ENCODE assay signal across 19 mouse cellular contexts in the genomic region with DNA sequence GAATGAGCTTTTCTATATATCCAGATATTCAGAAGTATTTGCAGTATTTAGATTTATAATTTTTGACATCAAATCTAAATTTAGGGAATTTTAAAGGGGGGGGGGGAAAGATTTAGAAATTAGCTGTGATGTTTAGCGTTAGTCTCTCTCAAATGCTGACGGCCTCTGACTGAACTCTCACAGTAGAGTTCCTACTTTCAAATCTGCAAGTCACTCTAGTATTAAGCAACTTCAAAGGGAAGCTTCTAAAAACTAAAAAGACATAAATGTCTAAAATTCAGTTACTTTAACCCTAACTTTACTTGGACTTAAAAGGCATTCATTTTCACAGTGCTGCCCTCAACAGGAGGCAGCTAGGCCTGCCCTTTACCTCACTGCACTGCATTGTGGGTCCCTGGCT. TPM values are rescaled to one million over a fixed set of nuclear protein-coding genes. Genes with fewer than 3 reads are reported as not detected.
A peak's percentile ranks its signal among the peaks of the same experiment; 100 is the strongest.
DNase-seq lines count a peak whose midpoint lies in the region; ATAC-seq lines count a peak whose summit lies in the region.
"Had no signal": no experiment of that assay in that cellular context is flagged by ENCODE, and none has a peak within 500 bp of the region (broad histone marks: within the 10 kb centered on the region; RNA-seq: fewer than 3 reads in every experiment).

No protein-coding gene starts in this region.

- peak overlapping the region; percentile 65 for H3K27ac ChIP-seq in macrophage
- H3K27ac ChIP-seq: embryonic facial prominence, embryonic 12.5 days; heart, embryonic 13.5 days; hindbrain, embryonic 10.5 days; hindbrain, embryonic 14.5 days; intestine, embryonic 15.5 days had no signal

- no peak for ATAC-seq in CD4-positive, CD25-positive, alpha-beta regulatory T cell, adult 4 months
- ATAC-seq: forebrain, embryonic 16.5 days; intestine, embryonic 15.5 days had no signal

- DNase-seq in CD4-positive, CD25-positive, alpha-beta regulatory T cell, adult 2 months (ENCODE audit: low read depth, low spot score) = peak; percentile 4
- DNase-seq in brain, adult 2 months (ENCODE audit: low read depth, low spot score) = peak; percentile 12
- no peak for DNase-seq in right cerebral cortex, postnatal 25 days
- no peak for DNase-seq in frontal cortex, postnatal 25 days (ENCODE audit: low spot score in 2 of 2)
- DNase-seq in kidney, adult 8-10 months = no peak
- DNase-seq: adrenal gland, postnatal 10 days; cerebellum, adult 2 months; cerebellum, postnatal 10 days; embryo, embryonic 11 days; gastrocnemius, postnatal 25 days; heart, adult 11 months had no signal

- peaks cover 34% of the 10 kb centered on the region for H3K36me3 ChIP-seq in macrophage (ENCODE audit: inconsistent target)

- WGBS in macrophage (ENCODE audit: missing documents) = 12% methylated on average over 2 of the region's 2 CpGs

- peaks cover 18% of the 10 kb centered on the region for H3K79me2 ChIP-seq in macrophage (ENCODE audit: inconsistent target)

- no peak overlapping the region for H3K4me3 ChIP-seq in macrophage (ENCODE audit: inconsistent target)
- H3K4me3 ChIP-seq: embryonic facial prominence, embryonic 12.5 days; heart, embryonic 13.5 days; hindbrain, embryonic 10.5 days; intestine, embryonic 15.5 days had no signal

RNA-seq across cellular contexts. Expression of gene Smg1, which starts 37.1 kb away (rescaled TPM):
- polyA plus RNA-seq in CD4-positive, CD25-positive, alpha-beta regulatory T cell, adult 4 months (2017; shearing (Covaris generic)) = 10 to 100 TPM; 30.2 to 44.0 TPM
- 100 to 1,000 TPM; 423 to 819 (median 574) TPM for total RNA-seq in macrophage (2018; cell fraction: chromatin; rRNA removed)
- 10 to 100 TPM; 25.8 to 70.7 (median 38.6) TPM for total RNA-seq in macrophage (2018; cell fraction: cytosol; rRNA removed)
- 100 to 1,000 TPM; 184 to 474 (median 262) TPM for total RNA-seq in macrophage (2018; cell fraction: nucleus; rRNA removed)
- 13.1 to 24.3 TPM (median 20.1 TPM) in 3 replicates for polyA plus RNA-seq in macrophage (2018)

Comparison
In these comparisons a context has a peak if more than half of its experiments do, and no peak if none do; other contexts are left out.
1. DNase-seq: peak in CD4-positive, CD25-positive, alpha-beta regulatory T cell, adult 2 months (single experiment) and brain, adult 2 months (single experiment); none in right cerebral cortex, postnatal 25 days (single experiment), frontal cortex, postnatal 25 days (0 of 2) and kidney, adult 8-10 months (0 of 2).